Mouse (Mus musculus) hindbrain, embryonic 14.5 days (tissue): ENCODE measurements around the gene Rpl13a. TPM values are rescaled to one million over a fixed set of nuclear protein-coding genes. Genes with fewer than 3 reads are reported as not detected.

ENCODE experiments used
- ATAC-seq: fragments of 200-750 bp; cut with Nextera tagmentation; 2 replicates; pipeline ENCODE4 v1.8.0; 2017; ENCODE audit warnings: moderate number of reproducible peaks, mild to moderate bottlenecking, moderate TSS enrichment, moderate library complexity; ENCODE audit not compliant: low FRiP score
- DNase-seq: peaks from one replicate; pipeline ENCODE4 v3.0.0-alpha.2; 2015; ENCODE audit warnings: low spot score
- H3K27ac ChIP-seq: fragments of 300-500 bp; sonication (generic); 2 replicates; pipeline ENCODE4 v1.5.1; 2014; ENCODE audit warnings: mild to moderate bottlenecking, moderate library complexity
- H3K27me3 ChIP-seq: fragments of 300-500 bp; sonication (generic); 2 replicates; pipeline ENCODE4 v1.6.1; 2014; ENCODE audit warnings: mild to moderate bottlenecking, low read length, mixed read lengths; ENCODE audit not compliant: control insufficient read depth, insufficient read depth
- H3K36me3 ChIP-seq: fragments of 300-500 bp; sonication (generic); replicated peaks from 2 replicates; pipeline ENCODE4 v1.6.1; 2014; ENCODE audit not compliant: control insufficient read depth, insufficient read depth
- H3K4me1 ChIP-seq: fragments of 300-500 bp; sonication (generic); replicated peaks from 2 replicates; pipeline ENCODE4 v1.6.1; 2014; ENCODE audit warnings: antibody characterized with exemption, low read length, mixed read lengths; ENCODE audit not compliant: control insufficient read depth, insufficient read depth
- H3K4me2 ChIP-seq: fragments of 300-500 bp; sonication (generic); replicated peaks from 2 replicates; pipeline ENCODE4 v1.6.1; 2014; ENCODE audit warnings: mild to moderate bottlenecking, moderate library complexity
- H3K4me3 ChIP-seq: fragments of 300-500 bp; sonication (generic); replicated peaks from 2 replicates; pipeline ENCODE4 v1.5.1; 2014; ENCODE audit warnings: mild to moderate bottlenecking, low read length
- H3K9ac ChIP-seq: fragments of 300-500 bp; sonication (generic); 2 replicates; pipeline ENCODE4 v1.6.1; 2014
- H3K9me3 ChIP-seq: fragments of 300-500 bp; sonication (generic); 2 replicates; pipeline ENCODE4 v1.6.1; 2016; ENCODE audit warnings: low read length; ENCODE audit not compliant: control insufficient read depth
- WGBS: fragments of 180-500 bp; shearing (Covaris S2); extraction: QIAGEN DNeasy Blood & Tissue Kit; methylation state at CpG from one replicate; pipeline ENCODE4 v1.1.7; 2014; 5-methylcytosine and 5-hydroxymethylcytosine counted together
- polyA plus RNA-seq: library from polyadenylated mRNA; unstranded; fragments of >200 nt; fragmentation: Nextera tagmentation; extraction: Ambion mirVana; gene quantifications from 2 replicates; pipeline ENCODE4 v1.2.1, GENCODE M21; 2014

Gene Rpl13a
- polyA plus RNA-seq, 1 experiment from 2014 or later: 835 TPM

DNA sequence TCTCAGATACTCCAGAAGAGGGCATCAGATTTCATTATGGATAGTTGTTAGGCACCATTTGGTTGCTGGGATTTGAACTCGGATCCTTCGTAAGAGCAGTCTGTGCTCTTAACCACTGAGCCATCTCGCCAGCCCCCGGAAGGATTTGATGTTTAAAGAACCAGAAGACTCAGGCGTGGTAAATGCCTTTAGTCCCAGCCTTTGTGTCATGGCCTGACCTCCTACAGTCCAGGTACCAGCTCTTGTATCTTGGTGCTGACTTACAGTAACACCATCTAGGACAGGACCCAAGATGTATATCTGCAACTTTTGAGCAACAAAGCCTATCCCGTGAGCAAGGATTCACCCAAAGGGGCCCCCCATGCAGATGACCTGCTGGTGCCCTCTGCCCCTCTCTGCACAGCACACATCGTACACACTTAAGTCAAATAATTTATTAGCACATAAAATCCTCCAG is 3.4 kb downstream of the Rpl13a start:
- H3K9me3 ChIP-seq: no peaks in the 10 kb centered on the region

DNA sequence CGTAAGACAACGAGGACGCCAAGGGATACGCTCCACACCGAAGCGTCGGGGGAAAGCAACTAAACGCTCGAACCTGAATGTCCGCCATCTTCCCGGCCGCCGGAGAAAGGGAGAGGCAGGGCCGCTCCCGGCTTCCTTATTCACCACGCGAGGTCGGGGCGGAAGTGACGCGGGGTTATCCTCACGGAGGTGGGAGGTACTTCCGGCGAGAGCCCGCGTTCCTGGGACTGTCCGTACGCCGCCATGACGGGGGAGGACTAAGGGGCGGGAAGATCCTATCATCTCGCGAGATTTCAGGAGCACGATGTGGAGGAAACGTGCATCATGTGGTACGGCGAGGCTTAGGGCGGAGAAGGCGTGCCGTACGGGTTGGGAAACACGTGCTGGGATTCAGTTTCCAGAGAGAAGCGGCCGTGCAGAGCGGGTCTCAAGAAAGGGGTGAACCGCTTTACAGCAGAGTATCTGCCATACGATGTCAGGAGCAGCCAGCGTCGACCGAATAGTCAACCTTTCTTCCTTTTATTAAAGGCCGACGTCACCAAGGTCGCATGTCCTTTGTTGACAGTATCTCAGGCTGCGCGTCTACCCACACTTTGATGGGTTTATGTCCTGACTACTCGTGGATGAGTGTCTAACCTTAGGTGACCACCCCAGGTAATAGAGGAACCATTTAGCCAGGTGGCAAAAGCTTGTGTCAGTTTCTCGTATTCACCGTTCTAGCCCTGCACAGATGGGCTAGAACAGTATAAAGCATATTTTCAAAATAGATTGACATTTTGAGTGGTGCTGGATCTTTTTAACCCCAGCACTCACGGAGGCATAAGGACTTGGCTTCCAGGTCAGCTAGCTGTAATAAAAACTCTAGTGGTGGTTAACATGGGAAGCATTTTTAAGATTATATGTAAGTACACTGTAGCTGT is 4.1 kb downstream of the Rpl13a start, which contains the start of gene Rps11:
Gene Rps11 (minus strand): TSS at position 216 of the 920 bp plus-strand sequence.
- no peaks in the 10 kb centered on the region for H3K27me3 ChIP-seq
- peak; percentile 88 for ATAC-seq
- peak within 1 kb of the TSS; percentile 98 for H3K9ac ChIP-seq
- no peaks in the 10 kb centered on the region for H3K9me3 ChIP-seq
- peak within 1 kb of the TSS; percentile 96 for H3K4me2 ChIP-seq
- peak within 1 kb of the TSS; percentile 92 for H3K4me3 ChIP-seq
- peak within 1 kb of the TSS; percentile 91 for H3K27ac ChIP-seq
- H3K36me3 ChIP-seq: peaks cover 68% of the 10 kb centered on the region
- peak; percentile 99 for DNase-seq
- under 1% methylated on average over 59 of the region's 59 CpGs for WGBS
- peaks cover 31% of the 10 kb centered on the region for H3K4me1 ChIP-seq

More for the DNA sequence above, 3.4 kb downstream of the Rpl13a start:
- Histone ChIP-seq H3K4me2 (peak overlapping the region; percentile 62), H3K4me3 (no peak overlapping the region), H3K9ac (peak overlapping the region; percentile 56), H3K27me3 (no peaks in the 10 kb centered on the region), H3K27ac (peak overlapping the region; percentile 86), H3K4me1 (peaks cover 32% of the 10 kb centered on the region), H3K36me3 (peaks cover 62% of the 10 kb centered on the region)
- ATAC-seq (no peak), DNase-seq (no peak)
- 15% methylated on average over 7 of the region's 7 CpGs for WGBS

DNA sequence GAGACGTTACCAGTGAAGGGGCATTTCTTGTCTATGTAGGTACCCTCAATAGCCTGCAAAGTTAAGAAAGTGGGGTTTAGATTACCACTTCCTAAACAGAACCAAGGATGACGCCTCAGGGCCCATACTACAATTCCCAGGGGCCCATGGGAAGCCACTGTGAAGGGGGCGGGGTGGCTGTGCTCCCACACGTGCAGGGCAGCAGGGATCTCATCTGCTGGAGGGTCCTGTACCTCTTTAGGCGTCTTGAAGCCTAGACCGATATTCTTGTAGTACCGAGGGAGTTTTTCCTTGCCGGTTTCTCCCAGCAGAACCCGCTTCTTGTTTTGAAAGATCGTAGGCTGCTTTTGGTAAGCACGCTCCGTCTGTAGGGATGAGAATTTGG is 5.4 kb downstream of the Rpl13a start:
- Histone ChIP-seq H3K4me2 (peak overlapping the region; percentile 96), H3K4me1 (peaks cover 27% of the 10 kb centered on the region), H3K27me3 (no peaks in the 10 kb centered on the region), H3K9ac (peak overlapping the region; percentile 98), H3K9me3 (no peaks in the 10 kb centered on the region), H3K4me3 (peak overlapping the region; percentile 92), H3K27ac (peak overlapping the region; percentile 91), H3K36me3 (peaks cover 81% of the 10 kb centered on the region)
- ATAC-seq (no peak), DNase-seq (no peak)
- 26% methylated on average over 12 of the region's 12 CpGs for WGBS

DNA sequence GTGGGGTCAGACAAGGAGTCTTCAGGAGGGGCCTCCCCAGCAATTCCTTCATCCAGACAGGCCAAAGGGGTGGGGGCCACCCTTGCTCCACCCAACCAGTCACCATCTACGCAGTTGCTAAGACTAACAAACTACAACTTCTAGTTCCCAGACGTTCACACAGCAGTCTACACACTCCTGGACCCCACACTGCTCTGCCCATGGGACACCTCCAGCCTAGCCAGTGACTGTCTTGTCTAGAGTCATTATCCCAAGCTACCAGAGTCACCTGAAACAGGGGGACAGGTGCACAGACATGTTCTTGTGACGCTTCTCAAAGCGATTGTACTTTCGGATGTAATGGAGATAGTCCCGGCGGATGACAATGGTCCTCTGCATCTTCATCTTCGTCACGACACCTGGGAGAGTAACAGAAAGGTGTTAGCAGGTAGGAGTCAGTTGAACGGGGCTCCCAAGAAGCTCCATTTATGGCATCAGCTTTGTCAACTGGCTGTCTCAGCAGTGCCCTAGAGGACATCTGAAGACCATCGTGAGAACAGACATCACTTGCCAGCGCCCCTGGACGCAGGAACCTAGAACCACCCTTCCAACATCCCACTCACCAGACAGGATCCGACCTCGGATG is 5.9 kb downstream of the Rpl13a start:
- no peak for DNase-seq
- Histone ChIP-seq H3K36me3 (peaks cover 87% of the 10 kb centered on the region), H3K4me1 (peaks cover 26% of the 10 kb centered on the region), H3K27me3 (no peaks in the 10 kb centered on the region), H3K9me3 (no peaks in the 10 kb centered on the region), H3K4me3 (peak overlapping the region; percentile 92), H3K27ac (no peak overlapping the region), H3K9ac (peak overlapping the region; percentile 98), H3K4me2 (peak overlapping the region; percentile 96)
- ATAC-seq: no peak
- 86% methylated on average over 15 of the region's 15 CpGs for WGBS

DNA sequence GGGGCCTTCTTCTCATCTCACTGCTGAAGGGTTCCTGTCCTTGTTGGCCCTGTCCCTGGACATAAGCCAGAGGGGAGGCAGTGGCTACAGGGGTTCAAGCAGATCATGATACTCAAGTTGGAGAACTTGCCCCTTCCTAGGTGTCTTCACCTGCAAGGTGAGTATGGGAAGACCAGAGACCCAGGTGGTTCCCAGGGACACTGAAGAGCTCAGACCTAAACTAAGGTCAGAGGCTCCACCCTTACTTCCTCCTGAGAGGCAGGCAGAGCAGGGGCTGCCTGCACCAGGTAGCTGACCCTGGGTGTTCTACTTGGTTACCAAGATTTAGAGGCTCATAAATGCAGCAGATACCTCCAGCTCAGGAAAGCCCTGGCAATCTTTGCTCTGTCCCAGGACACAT is 6.6 kb downstream of the Rpl13a start:
- no peaks in the 10 kb centered on the region for H3K27me3 ChIP-seq
- no peaks in the 10 kb centered on the region for H3K9me3 ChIP-seq
- peaks cover 83% of the 10 kb centered on the region for H3K36me3 ChIP-seq
- DNase-seq (no peak), ATAC-seq (no peak)
- H3K4me2 ChIP-seq: no peak overlapping the region
- no peak overlapping the region for H3K9ac ChIP-seq
- H3K4me1 ChIP-seq: peaks cover 19% of the 10 kb centered on the region
- H3K27ac ChIP-seq: no peak overlapping the region
- H3K4me3 ChIP-seq: no peak overlapping the region

DNA sequence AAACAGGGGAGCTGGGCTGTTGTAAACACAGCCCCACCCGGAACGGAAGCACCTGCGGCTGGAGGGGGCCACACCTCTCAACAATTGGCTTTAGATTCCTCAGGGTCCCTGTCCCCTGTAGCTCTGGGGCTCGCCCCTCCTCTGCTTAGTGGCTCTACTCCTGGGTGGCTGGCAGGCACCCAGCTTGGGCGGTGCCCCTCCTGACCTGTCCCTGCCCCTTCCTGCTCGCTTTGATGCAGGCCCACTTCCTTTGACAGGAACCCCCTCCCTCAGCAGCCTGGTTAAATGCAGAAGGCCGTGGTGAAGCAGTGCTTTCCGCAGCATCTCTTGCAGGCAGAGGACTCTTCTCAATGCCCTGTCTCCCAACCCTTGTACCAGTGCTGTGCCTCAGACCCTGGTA is 7.2 kb downstream of the Rpl13a start:
- ATAC-seq: no peak
- Histone ChIP-seq H3K9ac (no peak overlapping the region), H3K4me1 (peaks cover 14% of the 10 kb centered on the region), H3K27ac (no peak overlapping the region), H3K4me3 (no peak overlapping the region), H3K4me2 (no peak overlapping the region), H3K36me3 (peaks cover 77% of the 10 kb centered on the region), H3K27me3 (no peaks in the 10 kb centered on the region), H3K9me3 (no peaks in the 10 kb centered on the region)
- 77% methylated on average over 8 of the region's 8 CpGs for WGBS
- DNase-seq: no peak

DNA sequence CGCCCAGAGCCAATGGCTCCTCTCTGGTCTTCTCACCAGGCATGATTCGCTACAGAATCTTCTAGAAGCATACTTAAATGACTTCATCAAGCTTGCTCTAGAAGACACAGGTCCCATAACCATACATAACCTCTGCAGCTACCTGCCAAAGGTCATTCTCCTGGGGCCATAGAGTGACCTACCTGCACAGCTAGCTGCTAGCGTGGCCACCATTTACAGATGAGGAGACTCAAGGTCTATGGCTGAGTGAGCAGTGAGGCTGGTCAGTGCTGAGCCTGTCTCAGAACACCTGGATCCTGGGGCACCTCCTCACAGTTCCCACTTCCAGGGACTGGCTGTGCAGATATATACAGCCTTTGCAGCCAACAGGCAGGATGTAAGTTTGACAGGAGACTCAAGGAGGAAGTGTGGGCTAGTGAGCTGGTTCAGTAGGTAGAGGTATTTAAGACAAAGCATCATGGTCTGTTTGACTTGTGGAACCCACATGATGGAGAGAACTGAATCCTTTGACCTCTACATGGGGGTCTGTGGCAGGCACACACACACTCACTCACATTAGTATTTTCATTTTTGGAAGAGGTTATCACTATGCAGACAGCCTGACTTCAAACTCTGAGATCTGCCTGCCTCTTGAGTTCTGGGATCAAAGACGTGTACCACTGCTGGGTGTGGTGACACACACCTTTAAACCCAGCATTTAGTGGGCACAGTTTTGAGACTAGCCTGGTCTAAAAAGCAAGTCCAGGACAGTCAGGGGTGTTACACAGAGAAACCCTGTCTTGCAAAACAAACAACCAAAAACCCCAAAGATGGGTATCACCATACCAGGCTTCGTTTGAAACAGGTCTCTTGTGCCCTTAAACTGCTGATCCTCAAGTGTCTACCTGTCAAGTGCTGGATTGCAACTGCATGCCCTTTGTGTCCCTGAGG is 8.5 kb downstream of the Rpl13a start:
- H3K4me3 ChIP-seq: no peak overlapping the region
- peaks cover 10% of the 10 kb centered on the region for H3K4me1 ChIP-seq
- H3K27ac ChIP-seq: no peak overlapping the region
- 82% methylated on average over 5 of the region's 5 CpGs for WGBS
- peaks cover 63% of the 10 kb centered on the region for H3K36me3 ChIP-seq
- no peaks in the 10 kb centered on the region for H3K27me3 ChIP-seq
- no peak for DNase-seq
- H3K9ac ChIP-seq: no peak overlapping the region
- no peak overlapping the region for H3K4me2 ChIP-seq
- no peaks in the 10 kb centered on the region for H3K9me3 ChIP-seq
- ATAC-seq: no peak

DNA sequence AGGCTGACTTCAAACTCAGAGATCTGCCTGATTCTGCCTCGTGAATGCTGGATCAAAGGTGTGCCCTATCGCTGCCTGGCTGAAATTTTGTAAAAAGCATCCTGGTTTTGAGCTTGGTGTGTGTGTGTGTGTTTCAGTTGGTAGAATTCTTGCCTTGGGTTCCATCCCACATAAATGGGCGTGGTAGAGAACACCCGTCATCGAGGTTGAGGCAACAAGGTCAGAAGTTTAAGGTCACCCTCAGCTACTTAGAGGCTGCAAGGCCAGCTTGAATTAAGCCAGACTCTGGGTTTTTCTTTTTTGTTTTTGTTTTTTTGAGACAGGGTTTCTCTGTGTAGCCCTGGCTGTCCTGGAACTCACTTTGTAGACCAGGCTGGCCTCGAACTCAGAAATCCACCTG is 10.2 kb downstream of the Rpl13a start:
- DNase-seq (no peak), ATAC-seq (no peak)
- no peak overlapping the region for H3K27ac ChIP-seq
- H3K4me2 ChIP-seq: no peak overlapping the region
- no peaks in the 10 kb centered on the region for H3K27me3 ChIP-seq
- H3K9me3 ChIP-seq: no peaks in the 10 kb centered on the region
- peaks cover 59% of the 10 kb centered on the region for H3K36me3 ChIP-seq
- peaks cover 5% of the 10 kb centered on the region for H3K4me1 ChIP-seq
- WGBS: 92% methylated on average over 6 of the region's 6 CpGs
- no peak overlapping the region for H3K9ac ChIP-seq
- no peak overlapping the region for H3K4me3 ChIP-seq

DNA sequence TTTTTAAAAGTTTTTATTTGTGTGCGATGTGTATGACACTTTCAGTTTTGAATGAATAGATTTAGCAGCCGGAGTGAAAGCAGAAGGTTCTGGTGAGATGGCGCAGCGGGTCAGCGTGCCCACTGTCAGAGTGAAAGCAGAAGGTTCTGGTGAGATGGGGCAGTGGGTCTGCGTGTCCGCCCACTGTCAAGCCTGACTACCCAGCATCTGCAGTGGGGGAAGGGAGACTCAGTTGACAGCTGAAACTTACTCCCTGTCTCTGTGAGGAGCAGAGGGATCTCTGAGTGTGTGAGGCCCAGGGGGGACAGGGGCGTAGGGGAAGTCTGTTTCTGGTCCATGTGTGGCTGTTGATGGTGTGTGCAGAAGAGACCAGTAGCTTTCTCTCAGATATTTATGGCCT is 11.0 kb downstream of the Rpl13a start:
- no peak overlapping the region for H3K27ac ChIP-seq
- no peak overlapping the region for H3K4me3 ChIP-seq
- WGBS: 80% methylated on average over 8 of the region's 8 CpGs
- no peaks in the 10 kb centered on the region for H3K9me3 ChIP-seq
- ATAC-seq (no peak), DNase-seq (no peak)
- peaks cover 51% of the 10 kb centered on the region for H3K36me3 ChIP-seq
- H3K4me2 ChIP-seq: no peak overlapping the region
- no peaks in the 10 kb centered on the region for H3K27me3 ChIP-seq
- no peaks in the 10 kb centered on the region for H3K4me1 ChIP-seq
- H3K9ac ChIP-seq: no peak overlapping the region
